Mouse (Mus musculus): ENCODE measurements around the gene 6430571L13Rik. TPM values are rescaled to one million over a fixed set of nuclear protein-coding genes. Genes with fewer than 3 reads are reported as not detected.

Gene 6430571L13Rik
- total RNA-seq, 2 experiments from 2014 or later = 34.1 to 44.0 TPM

DNA sequence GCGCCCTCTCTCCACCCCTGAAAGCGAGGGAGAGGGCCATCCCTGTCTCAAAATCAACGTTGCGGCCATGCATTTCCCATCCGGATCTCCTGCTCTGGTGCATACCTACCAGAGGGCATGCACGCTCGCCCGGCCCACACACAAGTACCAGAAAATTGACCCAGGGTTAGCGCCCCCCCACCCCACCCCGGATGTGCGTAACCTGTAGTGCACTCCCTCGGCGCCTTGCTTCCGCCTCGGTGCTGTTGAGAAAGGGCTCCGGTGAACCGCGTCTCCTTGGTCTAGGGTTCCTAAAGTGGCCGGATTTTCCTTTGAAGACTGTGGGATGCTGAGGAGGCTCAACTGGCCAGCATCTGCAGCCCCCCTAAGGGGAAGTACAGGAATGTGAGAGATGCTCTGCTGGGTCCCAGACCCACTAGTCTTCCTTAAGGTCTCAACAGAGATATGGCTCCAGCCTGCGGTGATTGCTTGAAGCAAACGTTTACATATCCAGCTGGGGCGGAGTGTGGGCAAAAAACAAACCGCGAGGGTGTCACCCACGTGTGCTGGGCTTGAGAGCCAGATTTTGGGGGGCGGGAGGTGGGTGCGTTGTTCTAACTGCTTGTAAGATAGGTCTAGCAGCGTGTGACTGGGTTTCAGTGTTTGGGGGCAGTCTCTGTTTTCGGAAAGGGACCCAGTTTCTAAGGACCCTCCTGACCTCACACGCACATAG, 2.1 kb upstream of the 6430571L13Rik start, which contains the start of gene Hemk1:
Gene Hemk1, minus strand, starts transcription at position 179 of the 712 bp plus-strand sequence.
- DNase-seq = peak; percentile 60

DNA sequence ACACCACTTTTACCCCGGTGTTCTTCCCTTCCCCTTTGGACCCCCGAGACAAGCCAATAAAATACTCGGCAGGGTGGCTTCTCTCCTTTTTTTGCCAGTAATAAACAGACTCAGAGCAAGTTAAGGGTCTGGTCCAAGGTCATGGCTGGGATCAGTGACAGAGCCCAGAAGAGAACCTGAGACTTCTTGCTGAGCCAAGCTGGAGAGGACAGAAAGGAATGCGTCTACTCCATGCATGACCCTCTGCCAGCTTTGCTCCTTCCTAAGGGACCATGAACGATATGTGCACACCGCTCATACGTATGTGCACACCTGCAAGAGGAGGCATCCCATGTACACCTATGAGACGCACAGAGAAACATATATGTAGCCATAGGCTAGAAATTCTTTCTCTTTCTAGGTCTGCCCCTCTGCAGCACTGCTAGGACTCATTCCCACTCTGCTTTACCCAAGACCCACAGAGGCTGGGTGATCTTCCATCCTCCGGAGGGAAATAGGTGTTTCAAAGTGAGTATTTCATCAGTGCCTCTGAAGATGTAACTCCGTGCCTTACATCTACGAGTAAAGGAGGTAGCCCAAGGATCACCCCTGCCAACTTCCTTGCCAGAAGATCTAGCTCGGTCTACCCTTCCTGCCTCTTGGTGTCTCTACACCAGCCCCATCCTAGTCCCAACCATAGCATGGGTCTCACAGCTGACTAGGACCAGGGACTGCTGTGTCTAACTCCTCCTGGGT, 676 bp downstream of the 6430571L13Rik start:
- peak; percentile 36 for DNase-seq

DNA sequence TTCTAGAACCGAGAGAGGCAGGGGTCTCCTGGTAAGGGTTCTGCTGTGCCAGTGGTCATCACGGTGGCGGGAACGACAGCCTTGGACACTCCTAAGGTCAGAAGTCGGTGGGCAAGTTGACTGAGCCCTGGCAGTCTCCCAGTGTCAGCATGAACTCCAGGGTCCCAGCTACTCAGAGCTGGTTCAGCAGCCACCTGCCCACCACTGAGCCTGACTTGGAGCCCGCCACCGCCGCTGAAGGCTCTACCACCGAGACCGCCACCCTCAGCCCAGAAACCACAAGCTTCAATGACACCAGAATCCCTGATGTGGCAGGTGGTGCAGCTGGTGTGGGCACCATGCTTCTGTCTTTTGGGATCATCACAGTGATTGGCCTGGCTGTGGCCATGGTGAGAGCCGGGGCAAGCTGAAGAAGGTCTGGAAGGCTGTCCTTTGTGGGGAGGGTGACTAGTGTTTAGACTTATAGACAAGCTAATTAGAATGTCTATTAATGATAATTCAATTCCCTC, 1.9 kb downstream of the 6430571L13Rik start:
- no peak for DNase-seq

DNA sequence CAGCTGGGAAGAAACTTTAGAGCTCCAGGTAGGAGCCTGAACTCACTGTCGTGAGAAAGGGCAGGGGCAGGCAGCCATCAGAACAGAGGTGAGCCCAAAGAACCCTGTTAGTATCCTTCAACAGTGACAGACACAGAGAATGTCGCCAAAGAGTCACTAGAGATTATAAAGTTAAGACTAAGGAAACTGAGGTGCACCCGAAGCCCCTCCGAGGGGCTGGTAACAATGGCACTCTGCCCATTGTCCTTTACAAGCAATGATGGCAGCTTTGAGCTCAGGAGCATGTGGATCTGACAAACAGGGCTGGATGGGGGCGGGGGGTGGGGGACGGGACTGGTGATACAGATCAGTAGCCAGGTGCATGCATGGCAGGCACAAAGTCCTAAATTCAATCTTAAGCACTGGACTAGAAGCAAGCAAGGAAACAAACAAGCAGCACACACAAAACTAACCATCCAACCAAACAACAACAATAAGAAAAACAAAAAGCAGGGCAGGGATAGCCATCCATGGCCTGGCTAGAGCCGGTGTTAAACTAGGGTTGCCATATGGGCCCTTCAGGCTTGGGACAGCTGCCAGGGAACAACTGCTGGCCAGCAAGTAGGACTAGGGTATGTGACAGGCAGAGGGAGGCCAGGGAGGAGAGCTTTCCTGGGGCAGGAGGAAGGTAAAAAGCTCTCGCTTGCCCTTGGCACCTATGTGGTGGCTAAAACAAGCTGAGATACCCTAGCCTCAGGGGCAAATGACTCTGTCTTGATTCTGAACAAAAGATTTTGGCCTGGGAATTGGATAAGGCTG, 2.9 kb downstream of the 6430571L13Rik start:
- peak; percentile 49 for DNase-seq

DNA sequence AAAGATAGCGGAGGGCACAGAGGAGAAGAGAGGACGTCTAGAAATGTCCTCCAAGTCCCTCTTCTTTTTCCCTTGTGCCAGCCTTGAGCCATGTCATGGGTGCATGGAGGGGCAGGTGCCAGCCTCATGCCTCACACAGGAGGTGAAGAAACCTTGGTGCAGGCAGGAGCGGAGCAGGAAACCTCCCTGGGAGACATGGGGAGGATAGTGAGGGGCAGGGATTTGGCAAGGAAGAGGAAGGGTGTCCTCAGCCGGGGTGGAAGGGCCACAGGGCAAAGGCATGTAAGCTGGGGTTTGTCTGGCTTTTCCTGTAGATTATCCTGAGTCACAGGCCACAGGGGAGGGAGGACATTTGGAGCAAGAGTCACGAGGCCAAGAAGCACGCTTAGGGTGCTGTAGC, 3.6 kb downstream of the 6430571L13Rik start:
- DNase-seq = no peak

DNA sequence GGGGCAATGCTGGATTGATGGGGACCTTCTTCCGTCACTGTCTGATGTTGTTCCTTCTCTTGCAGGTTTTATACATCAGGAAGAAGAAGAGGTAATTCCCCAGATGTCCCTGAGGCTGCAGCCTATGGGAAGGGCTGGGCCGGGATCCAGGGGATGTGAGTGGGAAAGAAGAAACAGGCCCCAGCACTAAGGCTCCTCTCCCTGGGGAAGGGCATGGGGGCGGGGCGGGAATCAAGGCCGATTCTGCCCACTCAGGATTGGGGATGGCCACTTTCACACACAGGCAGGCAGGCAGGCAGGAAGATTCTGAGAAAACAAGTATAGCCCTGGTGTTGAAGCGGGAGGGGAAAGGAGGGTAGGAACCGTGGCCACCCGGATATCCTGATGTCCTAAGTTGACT, 5.7 kb downstream of the 6430571L13Rik start:
- no peak for DNase-seq

DNA sequence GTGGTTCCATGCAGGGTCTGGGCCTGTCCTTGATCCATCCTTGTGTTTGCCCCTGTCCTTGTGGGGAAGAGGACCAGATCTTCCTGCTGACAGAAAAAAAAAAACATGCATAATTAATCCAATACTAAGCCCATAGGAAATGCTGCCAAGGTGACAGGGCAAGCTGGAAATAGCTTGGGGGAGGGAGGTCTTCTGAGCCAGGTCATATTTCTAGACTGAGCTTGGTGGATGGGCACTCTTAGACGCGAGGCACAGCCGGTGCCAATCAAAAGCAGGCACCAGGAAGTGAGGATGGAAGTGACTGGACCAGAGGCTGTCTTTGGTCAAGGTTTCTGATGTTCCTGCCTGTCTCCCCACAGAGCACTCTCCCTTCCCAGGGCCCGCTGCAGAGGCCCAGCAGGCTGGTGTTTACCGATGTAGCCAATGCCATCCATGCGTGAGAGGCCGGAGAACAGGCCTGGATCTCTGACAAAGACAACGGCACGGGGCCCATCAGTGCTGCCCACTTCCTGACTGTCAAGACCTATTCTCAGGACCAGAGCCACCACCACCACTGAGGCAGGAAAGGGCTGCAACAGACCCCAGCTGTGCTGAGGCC, 7.3 kb downstream of the 6430571L13Rik start:
- peak; percentile 43 for DNase-seq

DNA sequence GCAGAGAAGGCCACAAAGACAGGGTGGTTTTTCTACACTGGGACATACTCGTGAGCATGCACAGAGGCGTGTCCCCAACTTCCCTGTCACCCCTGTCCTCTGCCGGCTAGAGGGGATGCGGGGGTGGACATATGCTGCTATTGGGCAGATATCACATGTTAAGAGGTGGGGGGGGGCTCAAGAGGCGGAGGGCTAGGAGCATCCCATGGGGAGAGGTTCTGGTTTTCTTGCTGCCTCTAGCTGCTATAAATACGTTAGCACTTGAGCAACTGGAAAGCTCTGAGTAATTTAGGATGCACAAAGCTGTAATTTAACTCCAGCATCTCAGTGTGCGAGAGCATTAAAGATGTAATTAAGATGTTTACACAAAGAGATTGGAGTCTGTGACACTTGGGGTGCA, 8.9 kb downstream of the 6430571L13Rik start:
- no peak for DNase-seq

DNA sequence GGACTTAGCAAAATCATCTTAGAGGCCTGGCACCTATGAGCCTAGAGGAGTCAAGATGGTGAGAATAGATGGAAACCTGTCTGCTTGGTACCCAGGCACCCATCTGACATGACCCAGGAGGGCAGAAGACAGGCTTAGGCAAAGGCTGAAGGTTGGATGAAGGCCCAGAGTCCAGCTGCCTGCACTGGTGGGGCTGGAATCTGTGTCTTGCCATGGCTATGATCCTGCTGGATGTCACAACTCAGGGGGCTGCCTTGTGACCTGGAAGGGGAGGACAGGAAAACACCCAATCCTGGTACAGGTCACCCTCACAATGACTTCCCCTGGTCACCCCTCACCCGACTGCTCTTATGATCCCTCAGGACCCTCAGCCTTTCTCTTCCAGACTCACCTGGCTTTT, 14.4 kb downstream of the 6430571L13Rik start:
- DNase-seq = no peak

DNA sequence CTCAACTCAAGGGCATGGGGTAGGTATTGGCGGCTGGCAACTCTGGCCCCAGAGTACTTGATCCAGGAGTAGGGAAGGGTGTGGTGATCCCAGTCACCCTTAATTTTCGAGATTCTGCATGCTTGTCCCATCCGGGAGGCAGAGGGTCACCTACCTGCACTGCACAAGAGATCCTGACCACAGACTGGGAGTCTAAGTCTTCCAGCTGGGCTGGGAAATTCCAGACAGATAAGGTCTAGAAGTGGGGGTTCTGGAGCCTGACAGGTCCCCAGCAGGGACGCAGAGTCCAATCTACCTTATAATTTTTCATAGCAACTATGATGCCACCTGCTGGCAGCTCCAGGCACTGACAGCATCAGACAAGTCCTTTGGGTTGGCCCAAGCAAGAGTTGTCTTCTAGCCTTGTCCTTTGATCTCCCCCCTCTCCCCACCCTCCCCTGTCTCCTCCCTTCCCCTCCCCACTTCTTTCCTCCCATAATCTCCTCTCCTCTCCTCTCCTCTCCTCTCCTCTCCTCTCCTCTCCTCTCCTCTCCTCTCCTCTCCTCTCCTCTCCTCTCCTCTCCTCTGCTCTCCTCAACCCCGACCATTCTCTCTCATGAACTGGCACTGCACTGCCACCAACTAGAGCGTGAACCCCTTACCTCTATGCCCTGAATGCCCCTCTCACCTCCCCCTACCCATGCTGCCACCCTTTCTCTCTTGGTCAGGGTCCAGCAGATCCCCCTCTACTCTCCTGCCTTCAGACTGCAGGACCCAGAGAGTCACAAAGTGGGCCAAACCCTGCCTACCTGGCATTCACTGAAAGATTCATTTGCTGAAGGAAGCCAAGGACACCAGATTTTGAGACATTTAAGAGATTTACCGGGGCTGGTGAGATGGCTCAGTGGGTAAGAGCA, 15.7 kb downstream of the 6430571L13Rik start:
- DNase-seq = no peak

DNA sequence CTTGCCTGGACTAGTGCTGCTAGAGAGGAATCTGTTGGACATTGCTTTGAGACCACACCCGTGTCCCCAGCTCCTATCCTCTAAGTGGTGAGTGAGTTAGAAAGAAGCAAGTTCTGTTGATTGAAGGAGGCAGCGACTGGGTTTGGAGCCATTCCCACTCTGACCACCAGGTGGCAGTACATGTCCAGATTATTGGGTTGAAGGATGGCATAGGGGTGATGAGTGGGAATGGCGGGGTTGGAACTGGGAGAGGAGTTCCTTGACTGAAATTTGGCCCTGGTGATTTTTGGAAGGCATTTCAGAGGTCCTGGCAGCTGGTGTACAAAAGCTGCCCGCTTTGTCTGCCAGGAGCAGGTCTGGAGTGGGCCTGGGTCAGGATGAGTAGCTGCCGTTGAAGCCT, 17.2 kb downstream of the 6430571L13Rik start:
- DNase-seq = peak; percentile 43

DNA sequence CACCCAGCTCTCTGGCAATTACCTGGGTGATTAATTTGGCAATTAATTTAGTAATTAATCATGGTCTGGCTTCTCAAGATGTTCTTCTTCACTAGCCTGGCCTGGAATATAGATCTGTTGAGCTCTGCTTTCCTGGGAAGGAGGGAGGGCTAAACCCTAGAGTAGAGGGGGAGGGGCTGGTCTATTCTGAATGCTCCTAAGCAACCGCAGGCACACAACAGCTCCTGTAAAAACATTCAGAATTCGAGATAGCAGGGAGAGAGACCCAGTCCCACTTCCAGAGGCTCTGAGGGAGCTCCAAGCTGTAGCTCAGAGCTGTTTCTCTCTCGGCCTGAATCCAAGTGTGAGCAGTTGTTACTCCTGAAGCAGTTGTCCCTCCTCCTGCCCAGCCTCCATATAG, 20.6 kb downstream of the 6430571L13Rik start:
- no peak for DNase-seq

DNA sequence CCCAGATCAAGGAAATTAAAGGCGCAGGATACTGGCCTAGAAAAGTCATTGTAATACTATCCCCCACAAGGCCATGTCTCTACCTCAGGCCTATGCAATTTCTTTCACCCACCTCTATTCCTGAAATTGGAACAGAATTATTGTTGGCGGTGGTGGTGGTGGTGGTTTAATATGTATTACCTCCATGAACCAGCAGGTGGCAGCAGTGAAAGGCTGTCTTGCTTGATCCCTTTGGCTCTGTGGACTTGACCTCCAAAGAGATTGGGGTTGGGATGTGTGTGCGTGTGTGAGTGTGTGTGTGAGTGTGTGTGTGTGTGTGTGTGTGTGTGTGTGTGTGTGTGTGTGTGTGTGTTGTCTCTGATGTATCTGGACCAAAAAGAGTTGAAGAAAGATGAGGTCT, 26.2 kb downstream of the 6430571L13Rik start:
- no peak for DNase-seq

DNA sequence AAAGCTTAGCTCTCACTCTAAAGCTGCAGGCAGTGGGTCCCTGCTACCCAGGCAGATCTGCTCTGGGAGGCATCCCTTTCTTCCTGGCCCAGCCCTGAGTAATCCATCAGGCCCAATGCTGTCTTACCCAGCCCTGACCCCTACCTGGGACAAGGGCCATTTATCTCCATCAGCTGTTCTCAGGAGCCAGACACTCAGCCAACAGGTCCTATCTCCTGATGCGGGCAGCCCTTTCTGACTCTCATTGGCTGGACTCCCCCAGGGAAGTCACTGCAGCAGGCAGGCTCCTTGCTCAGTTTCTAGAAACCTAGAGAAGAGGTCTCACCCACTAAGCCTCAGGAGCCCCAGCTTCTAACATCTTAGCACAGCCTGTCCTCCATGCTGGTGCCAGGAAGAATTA, 27.9 kb downstream of the 6430571L13Rik start:
- no peak for DNase-seq

DNA sequence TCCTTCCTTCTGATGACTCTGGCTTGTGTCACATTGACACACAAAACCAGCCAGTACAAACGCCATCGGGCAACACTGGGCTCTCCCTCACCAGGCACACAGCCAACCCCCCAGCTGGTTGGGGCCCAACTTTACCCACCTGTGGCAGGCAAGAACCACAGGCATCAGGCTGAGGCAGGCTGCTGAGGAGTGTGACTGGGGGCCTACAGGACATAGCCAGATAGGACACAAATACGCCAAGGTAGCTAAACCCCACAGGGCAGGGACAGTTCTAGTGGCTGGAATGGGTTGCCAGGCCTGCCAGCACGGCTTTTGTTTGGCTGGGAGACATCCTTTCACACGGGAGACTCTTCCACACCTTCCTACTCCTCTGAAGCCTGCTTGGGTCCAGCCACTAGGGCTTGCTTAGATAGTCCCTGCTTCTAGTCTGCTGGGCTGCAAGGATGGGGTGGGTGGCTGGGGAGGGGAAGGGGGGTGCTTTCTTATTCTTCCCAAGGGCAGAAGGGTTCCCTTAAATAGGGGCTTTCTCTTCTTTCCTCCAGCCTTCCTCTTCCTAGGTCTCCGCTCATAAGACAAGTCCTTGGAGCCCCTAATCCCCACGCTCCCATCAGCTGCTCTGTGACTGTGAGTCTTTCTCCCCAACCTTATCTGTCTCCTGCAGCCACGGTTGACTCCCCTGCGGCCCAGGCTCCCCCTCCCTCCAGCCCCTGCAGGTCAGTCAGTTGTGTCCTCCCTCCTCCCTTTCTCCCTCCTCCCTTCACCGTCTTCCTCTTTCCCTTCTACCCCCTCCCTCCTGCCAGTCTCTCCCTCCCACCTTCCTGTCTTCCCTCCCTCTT, 29.1 kb downstream of the 6430571L13Rik start:
- DNase-seq = no peak

DNA sequence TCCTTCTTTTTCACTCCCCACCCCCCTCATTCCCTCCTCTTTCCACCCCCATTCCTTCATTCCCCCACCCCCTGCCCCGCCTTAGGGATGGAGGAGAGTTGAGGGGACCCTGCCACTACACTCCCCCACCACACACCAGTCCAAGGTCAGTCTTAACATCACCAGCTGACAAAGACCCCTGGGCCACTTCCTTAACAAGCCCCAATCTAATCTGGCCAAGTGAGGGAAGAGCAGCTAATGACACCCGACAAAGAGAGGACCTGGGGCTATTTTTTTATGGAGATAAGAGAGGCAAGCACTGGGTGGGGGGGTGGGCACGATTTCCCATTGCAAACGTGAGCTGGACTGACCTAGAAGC, 29.7 kb downstream of the 6430571L13Rik start:
- no peak for DNase-seq

DNA sequence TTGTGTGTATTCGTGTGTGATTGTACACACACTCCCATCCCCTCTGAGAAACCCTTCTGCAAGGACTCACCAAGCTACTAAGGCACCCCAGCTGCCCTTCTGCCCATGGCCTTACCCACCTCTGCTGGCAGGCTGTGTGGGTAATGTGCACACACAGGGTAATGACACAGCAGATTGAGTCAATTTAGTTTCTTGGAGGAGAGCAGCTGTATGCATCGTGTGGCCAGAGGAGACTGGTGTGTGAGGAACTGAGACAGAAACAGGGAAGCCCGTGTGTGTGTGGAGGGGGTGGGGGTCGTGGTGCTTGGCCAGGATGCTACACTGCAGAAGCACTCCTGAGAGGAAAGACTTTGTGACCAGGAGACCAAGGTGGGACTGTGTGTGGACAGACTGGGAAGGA, 32.0 kb downstream of the 6430571L13Rik start:
- DNase-seq = no peak

DNA sequence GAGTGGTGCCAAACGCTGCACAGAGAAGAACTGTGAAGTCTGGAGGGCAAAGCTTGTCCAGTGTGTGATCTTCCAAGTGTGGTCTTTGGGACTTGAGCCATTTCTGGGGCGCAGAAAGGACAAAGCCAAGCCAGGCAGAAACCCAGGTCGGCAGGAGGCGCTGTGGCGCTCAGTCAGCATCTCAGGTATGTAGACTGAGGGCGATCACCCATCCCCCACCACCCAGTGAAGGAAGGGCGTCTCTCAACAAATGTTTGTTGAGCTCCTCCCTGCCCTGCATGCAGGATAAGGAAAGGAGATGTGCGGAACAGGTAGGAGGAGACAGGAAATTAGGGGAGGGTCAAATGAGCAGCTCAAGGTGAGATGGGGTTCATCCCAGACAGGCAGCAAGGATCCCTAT, 34.2 kb downstream of the 6430571L13Rik start:
- DNase-seq = no peak

DNA sequence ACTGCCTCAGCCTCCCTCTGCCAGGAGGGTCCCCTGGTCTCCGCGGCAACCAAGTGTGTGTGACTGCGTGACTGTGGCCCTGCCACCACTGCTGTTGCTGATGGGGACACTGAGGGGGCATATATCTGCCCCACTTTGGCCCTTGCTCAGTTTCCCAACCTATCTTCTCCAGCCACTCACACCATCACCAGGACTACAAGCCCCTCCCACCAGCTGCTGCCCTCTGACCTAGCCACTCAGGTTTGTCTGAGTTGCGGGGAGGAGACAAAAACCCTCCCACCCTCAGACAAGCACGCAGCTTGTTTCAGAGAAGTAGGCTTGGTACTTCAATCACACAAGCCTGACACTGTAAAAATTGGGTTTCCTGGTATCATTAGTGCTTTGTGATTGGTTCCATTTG, 35.0 kb downstream of the 6430571L13Rik start:
- DNase-seq = no peak

DNA sequence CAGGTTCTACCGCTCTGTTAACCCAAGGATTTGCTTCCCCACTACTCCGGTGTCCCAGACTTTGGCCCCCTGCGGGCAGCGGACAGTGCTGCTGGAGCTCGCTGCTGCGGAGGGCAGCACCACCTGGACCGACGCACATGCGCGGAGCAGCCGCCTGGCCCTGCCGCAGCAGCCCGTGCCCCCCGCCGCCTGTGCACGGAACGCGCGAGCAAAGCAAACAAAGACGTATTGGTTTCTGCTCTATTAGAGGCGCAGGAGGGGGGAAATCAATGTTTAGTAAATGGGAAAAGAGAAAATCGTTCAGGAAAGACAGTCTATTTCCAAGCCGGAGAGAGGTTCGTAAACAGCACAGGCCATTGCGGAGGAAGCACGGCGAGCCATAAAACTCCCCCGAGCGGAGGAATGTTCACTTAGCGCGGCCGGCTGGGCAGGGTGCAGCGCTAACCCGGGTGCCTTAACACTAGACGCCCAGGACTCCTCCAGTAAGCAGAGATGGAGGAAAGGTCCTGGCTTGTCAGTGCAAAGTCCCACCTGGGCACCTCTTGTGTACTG, 37.6 kb downstream of the 6430571L13Rik start:
- DNase-seq = no peak
